Mouse (Mus musculus) spleen, adult 10 weeks (tissue): ENCODE data around the gene Nudt19. TPM values are rescaled to one million over a fixed set of nuclear protein-coding genes. Genes with fewer than 3 reads are reported as not detected.

Source experiments
- polyA plus RNA-seq: library from polyadenylated mRNA; stranded (reverse); fragments of 350-450 nt; fragmentation: Illumina TruSeq; extraction: RNeasy Lipid Tissue Mini Kit (QIAGEN cat#74804); gene quantifications from one replicate; pipeline ENCODE4 v1.2.3, GENCODE M21; 2015; ENCODE audit warnings: low replicate concordance; ENCODE audit not compliant: insufficient read depth

Nudt19 gene
- 55.5 TPM for polyA plus RNA-seq

DNA sequence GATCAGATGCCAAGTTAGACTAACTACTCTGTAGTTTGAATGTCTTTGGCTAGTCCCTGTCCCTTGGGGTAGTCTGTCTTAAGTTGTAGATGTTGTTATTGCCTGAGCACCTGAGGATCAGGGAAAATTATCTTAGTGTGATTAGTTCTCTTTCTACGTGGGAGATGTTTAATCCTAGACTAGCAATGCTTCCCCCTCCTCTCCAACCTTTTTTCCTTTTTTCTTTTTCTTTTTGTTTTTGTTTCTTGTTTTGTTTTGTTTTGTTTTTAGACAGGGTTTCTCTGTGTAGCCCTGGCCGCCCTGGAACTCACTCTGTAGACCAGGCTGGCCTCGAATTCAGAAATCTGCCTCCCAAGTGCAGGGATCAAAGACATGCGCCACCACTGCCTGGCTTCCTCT, at the start of gene Nudt19:
TSS of gene Nudt19 (minus strand) at position 100 of the 399 bp plus-strand sequence.

DNA sequence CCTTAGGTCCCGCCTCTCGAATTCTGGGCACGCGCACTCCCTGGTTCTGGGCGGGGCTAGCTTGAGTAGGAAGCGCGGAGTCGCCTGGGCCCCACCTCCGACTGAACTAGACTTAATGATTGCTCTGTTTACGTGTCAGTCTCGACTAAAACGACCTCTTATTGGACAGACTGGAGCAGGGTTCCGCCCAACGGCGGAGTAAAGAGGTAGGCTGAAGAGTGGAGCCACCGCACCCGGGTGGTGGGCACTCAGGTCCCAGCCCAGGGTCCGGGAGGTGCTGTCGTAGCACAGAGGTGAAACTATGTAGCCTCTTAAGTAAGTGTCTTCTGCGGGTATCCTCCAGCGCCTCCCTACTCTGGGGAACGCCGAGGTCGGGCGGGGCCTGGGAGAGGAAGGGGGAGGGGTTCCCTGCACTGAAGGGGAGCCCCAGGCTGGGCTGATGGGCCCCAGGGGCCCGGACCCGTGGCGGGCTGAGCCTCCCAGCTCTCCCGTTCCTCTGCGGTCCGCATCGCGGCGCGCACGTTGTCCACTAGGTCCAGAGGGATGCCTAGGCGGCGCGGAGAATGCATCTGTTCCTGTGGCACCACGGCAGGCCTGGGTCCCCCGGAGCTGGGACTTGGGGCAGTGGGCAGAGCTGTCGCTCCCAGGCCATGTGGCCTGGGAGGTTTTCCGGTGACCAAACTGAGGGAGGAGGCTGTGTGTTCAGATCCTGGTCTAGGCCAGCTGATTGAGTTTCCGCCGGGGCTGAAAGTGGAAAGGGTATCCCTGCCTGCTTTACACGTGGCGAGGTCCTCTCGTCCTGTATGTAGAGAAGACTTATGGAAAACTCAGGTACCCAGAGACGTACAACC, 30.2 kb upstream of the Nudt19 start, which contains the start of gene Ankrd27:
TSS of gene Ankrd27 (plus strand) at position 190 of the 851 bp plus-strand sequence.

DNA sequence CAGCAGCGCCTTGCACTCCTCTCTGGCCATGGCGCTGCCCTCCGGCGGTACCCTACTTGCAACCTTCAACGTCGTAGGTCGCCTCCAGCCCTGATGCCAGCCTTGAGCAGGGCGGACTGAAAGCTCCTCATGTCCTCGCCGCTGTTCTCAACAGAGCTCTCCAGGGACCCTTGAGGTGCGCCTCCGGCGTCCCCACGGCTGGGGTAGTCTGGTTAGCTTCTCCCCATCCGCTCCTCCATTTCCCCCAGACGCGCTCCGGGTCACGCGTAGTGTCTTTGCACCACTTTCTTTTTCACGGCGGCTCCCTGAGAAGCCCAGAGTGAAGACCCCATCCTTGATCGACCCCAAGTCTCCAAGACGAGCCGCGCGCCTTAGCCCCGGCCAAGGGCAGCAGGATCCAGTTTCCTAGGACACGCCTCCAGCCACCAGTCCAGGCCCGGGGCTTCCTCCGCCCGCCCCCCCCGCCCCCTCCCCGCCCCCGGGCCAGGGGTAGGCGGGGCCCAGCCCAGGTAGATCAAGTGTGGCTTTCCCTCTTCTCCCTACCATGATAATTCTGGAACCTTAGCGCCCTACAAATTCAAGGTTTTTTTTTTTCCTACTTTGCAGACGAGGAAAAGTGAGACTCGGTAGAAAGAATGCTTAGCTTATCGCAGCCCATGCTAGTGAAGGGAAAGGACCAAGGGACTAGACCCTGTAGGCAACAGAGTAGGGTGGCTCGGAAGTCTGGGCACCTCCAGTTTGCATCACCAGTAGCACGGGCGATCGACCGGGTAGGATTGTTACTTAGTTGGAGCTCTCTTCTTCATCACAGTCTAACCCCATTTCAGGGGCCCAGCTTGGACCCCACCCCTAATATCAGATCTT, 29.3 kb upstream of the Nudt19 start, which contains the start of gene Rgs9bp:
TSS of gene Rgs9bp (minus strand) at position 392 of the 864 bp plus-strand sequence.

DNA sequence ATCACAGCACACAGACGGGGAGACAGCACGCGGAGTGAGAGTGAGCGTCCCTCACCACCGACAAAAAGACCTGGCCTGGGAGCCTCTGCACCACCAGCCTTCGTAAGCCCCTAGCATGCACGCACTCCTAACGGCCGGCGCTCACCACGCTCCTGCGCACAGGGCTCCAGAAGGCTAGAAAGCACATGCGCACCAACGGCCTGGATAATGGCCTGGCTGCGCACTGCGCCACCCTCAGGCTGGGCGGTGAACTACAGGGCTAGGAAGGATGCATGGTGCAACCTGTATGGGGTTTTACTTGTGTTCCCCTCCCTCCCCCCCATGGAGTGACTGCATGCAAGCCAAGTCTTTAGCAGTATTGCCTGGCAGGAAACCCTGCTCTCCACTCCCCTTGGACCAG, 18.5 kb downstream of the Nudt19 start, which contains the start of gene Tdrd12:
TSS of gene Tdrd12 (minus strand) at position 184 of the 400 bp plus-strand sequence.

Other genes starting within 250 kb of the Nudt19 start
- gene Gpatch1, start 237.9 kb downstream of the Nudt19 start, polyA plus RNA-seq = 11.8 TPM
- gene Rhpn2, start 222.1 kb downstream of the Nudt19 start, polyA plus RNA-seq = 0.75 TPM
- gene Faap24, start 159.5 kb downstream of the Nudt19 start, polyA plus RNA-seq = 10.9 TPM
- 44.4 TPM for gene Cep89, start 159.3 kb downstream of the Nudt19 start, polyA plus RNA-seq
- gene Slc7a9, start 107.5 kb downstream of the Nudt19 start, polyA plus RNA-seq = not detected
- gene Tdrd12, start 18.6 kb downstream of the Nudt19 start, polyA plus RNA-seq = 0.23 TPM
- gene Rgs9bp, start 29.3 kb upstream of the Nudt19 start, polyA plus RNA-seq = 0.17 TPM
- 26.0 TPM for gene Ankrd27, start 29.9 kb upstream of the Nudt19 start, polyA plus RNA-seq
- gene Pdcd5, start 91.2 kb upstream of the Nudt19 start, polyA plus RNA-seq = 130 TPM
- gene Dpy19l3, start 198.2 kb upstream of the Nudt19 start, polyA plus RNA-seq = 11.2 TPM
- 21.0 TPM for gene Zfp507, start 246.7 kb upstream of the Nudt19 start, polyA plus RNA-seq